Mouse (Mus musculus): ENCODE measurements around the gene Slc35b2.

Gene Slc35b2

DNA sequence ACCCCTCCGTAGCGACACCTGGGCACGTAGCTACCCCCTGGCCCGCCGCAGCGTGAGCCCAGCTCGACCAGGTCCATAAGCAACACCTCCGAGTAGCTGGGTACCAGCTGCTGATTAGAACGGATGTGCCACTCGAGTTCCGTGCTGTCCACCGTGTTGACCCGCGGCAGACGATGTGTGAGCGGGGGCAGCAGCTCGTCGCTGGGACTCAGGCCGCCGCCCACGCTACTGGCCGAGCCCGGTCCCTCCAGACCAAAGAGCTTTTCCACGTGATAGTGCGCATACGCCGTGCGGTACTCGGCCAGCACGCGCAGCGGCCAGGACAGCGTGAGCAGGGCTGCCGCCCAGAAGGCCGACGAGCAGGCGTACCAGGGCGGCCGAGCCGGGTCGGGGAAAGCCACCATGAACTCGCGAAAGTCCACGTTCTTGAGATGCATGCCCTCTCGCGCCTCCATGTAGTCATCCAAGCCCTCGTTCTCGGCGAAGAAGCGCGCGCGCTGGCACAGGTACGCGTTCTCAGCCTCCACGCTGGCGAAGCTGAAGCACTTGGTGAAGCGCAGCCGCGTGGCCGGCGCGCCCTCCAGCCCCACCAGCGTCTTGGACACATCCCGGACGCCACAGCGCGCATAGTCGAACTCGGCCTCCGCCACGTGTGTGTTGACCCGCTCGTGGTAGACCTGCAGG, 18.3 kb upstream of the Slc35b2 start:
- 41% methylated on average over 74 of the region's 74 CpGs for WGBS

DNA sequence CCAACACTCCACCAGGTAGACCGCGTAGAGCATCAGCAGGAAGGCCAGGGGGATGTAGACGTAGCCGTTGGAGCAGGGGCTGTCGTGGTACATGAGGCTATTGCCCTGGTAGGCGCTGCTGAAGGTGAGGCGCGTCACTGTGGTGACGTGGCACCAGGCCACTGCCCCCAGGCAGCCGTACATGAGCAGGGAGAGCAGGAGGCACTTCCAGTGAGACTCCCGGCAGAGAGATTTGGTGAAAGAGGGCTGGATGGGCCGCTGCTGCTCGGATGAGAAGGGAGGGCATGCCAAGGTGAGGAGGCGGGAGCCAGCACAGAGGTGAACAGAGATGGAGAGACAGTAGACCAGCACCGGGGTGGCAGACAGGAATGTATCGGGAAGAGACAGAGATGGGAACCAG, 16.7 kb upstream of the Slc35b2 start:
- WGBS = 72% methylated on average over 16 of the region's 16 CpGs

DNA sequence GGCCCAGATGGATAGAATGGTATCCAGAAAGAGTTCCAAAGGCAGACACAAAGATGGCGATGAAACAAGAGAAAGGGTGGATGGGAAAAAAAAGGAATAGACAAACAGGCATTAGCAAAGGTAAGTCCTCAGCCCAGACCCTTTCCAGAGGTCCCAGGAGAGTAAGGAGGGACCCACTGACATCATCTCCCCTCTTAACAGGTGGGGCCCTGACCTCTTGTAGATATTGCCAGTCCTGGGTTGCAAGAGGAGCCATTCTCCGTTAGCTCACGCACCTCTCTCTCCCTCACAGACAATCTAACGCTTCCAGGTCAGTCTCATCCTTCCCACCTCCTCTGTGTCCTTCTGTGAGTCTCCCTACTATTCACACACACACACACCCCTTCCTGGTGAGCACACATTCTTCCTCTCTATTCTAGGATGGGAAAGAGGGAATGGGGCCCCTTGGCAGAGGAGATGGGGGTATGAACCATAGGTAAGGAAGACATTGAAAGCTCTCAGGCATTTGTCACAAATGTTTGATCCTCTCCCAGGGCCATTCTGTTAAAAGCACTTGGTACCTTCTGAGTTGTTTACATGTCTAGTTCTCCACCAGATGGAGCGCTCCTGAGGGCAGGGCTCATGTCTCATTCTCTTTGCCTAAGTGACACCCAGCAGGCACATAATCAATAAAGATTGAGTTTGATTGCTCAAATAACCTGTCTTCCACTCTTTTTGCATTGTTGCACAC, 16.0 kb upstream of the Slc35b2 start:
- 57% methylated on average over 5 of the region's 5 CpGs for WGBS

DNA sequence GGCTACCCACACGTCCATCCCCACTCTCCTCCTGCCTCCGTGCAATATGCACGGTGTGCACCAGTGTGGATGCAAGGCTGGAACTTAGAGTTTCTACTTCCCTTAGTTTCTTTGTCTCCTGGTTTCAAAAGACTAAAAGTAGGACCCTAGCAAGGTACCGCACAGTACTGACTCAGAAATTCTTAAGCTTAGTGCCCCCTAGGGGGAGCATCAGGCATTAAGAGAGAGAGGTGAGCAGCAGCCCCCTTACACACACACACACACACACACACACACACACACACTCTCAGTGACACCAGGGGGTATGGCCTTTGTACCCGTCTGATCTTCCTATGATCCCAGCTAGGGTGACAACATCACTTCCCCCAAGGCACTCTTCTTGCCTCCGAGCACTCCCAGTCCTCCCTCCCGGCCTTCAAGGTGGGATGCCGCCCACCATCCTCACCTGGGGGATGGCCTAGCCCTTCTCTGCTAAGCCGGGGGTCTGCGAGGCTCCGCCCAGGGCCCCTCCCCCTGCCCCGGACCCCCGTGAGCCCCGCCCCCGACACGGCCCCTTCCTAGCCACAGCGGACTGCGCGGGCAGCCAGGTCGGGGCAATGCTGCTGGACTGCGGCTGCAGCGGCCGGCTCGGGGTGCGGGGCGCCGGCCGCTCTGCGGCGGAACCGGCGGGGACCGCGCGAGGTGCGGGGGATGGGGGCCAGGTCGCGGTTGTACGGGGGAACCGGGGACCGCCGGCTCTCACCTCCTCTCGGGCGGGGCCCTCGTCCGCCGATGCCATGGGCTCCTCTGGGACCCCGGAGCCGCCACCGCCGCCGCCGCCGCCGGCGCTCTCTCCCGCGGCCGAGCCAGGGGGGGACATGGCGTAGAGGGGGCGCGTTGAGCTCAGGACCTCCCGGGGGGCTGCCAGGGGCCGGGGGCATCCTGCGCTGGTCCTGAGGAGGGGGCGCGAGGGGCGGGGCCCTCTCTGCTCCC, 14.8 kb upstream of the Slc35b2 start:
- WGBS = 3% methylated on average over 66 of the region's 68 CpGs

DNA sequence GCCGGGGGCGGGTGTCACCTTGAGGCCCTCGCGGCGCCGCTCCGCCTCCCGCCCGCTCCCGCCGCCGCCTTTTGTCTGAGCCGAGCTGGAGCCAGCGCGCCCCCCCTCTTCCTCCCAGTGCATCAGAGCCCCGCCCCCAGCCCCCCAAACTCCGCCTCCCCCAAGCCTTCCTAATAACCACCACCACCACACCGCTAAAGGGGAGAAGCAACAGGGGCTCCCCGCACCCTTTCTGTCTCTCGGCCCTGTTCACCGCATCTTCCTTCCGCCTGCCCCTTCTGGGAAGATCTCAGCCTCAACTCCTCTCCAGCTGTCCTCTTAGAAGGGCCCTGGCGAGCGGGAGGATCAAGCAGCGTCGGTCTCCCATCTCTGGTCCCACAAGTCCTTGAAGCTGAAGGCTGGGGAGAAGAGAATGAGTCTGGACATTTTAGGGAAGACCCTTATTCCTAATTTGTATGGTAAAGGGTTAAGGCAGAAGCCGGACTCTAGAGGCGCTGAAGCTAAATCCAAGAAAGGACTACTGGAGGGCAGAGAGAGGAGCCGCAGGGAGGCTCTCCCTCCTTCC, 14.0 kb upstream of the Slc35b2 start, which contains the start of gene Tmem151b:
TSS of gene Tmem151b (minus strand) at position 61 of the 565 bp plus-strand sequence.
- under 1% methylated on average over 15 of the region's 29 CpGs for WGBS

DNA sequence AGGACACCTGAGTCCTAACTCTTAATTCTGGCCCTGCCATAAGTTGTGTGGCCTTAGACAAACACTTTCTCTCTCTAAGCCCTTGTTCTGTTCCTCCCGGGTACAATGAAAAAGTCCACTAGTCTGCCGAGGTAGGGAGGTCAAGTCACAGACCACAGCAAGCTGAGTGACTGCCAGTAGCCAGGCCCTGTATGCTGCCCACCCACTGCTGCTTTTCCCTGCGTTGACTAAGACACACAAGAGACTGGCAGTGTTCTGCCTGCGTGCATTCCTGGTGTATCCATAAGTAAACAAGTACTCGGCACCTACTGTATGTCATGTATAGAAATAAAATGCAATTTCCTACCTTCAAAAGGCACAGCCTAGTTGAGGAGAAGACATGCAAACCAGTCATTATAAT, 13.4 kb upstream of the Slc35b2 start:
- WGBS = 19% methylated on average over 5 of the region's 5 CpGs

DNA sequence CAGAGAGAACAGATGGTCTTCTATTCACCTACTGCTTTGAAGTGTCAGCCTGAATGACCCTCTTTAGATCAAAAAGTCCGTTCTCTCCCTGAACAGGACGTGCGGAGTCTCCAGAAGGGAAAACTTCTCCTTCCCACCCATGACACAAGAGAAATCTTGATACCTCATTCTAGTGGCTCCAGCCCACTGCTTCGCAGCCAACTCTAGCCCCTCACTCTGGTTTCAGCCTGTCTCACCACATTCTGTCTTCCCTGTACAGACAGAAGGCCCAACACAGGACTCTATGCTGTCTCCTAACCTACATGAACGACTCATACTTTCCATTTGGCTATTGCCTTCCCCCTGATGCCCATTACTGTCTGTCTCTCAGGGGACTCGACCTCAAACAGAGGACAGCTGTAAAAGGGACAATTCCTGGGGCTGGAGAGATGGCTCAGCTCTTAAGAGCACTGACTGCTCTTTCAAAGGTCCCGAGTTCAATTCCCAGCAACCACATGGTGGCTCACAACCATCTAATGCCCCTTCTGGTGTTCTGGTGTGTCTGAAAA, 12.4 kb upstream of the Slc35b2 start:
- 67% methylated on average over 7 of the region's 7 CpGs for WGBS

DNA sequence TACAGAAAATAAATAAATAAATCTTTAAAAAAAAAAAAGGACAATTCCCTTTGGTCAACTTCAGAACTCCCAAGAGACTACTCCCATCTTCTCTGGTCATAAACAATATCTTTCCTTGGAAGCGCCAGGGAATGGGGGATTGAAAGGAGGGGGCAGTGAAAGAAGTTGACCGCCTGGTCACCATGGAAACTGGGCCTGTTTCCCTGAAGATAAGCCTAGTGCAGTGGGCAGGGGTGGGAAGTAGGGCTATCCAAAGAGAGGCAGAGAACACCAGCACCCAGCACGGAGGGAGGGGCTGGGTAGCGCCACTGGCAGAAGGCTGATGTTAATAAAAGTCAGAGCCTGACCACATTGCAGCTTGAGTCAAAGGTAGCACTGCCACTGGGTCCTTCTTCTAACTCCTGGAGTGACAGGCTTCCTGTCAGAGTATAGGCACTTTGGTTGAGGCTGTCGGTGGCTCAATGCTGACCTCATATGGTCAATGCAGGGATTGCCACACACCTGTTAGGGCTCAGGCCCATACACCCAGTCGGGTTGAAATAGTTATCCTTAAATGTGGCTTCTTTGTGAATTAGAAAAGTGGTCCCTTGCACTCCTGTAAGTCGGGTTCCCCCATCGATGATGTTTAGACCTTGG, 11.7 kb upstream of the Slc35b2 start:
- 3% methylated on average over 8 of the region's 8 CpGs for WGBS

DNA sequence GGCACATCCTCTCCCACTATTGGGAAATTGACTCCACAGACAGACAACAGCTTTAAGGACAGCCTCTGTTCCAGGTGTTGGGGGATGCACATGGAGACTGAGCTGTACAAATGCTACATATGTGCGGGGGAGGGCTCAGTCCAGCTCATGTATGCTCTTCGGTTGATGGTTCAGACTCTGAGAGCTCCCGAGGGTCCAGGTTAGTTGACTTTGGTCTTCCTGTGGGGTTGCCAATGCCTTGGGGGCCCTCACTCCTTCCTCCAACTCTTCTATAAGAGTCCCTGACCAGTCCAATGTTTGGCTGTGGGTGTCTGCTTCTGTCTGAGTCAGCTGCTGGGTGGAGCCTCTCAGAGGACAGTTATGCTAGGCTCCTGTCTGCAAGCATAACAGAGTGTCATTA, 10.6 kb upstream of the Slc35b2 start:
- WGBS = 72% methylated on average over 3 of the region's 3 CpGs

DNA sequence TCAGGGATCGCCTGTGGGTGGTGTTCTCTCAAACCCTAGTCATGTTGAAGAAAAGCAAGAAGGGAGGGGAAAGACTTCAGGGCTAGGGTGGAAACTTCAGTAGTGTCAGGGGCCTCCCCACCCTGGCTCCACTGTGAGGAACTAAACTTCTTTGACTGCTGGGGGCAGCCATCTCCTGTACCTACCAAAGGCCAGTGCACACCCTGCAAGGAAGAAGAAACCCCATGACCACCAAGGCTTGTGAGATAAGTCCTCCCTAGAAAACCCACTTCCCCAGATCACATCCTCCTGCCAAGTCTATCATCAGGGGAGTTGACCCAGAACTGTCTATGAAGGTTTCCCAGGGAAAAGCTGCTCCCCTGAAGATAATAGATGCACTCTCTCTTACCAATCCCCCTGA, 9.3 kb upstream of the Slc35b2 start:
- WGBS = 59% methylated on average over 1 of the region's 1 CpGs

DNA sequence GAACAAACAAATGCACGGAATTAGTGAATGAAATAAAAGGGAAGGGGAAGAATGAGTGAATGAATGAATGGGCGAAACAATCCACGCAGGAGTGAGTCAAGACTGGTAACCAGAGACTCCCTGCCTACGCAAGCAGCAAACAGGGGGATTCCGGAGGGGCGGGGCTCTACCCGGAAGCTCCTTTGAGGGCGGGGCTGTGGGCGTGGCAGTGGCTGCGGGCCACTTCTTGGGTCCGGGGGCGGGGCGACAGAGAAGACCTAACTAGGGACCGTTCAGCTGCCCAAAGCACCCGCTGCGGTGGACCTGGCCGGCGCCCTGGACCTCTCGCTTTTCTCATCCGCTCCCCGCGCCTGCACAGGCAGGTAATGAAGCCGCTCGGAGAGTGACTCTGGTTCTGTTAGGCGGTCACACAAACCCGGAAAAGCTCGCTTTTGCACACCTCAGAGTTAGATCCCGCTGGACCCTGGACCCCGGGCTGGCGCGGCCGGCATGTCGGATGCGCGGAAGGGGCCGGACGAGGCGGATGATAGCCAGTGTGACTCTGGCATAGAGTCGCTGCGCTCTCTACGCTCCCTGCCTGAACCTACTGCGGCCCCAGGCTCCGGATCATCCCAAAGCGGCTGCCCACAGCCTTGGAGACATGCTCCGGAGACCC, 8.1 kb upstream of the Slc35b2 start, which contains the start of gene Nfkbie:
TSS of gene Nfkbie (plus strand) at position 252 of the 655 bp plus-strand sequence.
- under 1% methylated on average over 45 of the region's 45 CpGs for WGBS

DNA sequence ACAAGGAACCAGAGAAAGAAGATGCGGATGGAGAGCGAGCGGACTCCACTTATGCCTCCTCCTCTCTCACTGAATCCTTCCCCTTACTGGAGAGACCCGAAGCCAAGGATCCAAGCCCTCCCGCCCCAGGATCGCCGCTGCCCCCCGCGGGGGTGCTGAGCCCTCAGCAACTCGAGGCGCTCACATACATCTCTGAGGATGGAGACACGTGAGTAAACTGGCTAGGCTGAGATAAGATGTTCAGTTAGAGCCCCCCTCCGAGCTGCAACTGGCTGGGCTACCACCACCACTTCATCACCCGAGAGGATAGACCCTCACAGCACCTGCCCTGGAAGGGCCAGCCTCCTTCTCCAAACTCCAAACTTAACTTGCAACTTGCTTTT, 7.6 kb upstream of the Slc35b2 start:
- WGBS = 4% methylated on average over 14 of the region's 14 CpGs

DNA sequence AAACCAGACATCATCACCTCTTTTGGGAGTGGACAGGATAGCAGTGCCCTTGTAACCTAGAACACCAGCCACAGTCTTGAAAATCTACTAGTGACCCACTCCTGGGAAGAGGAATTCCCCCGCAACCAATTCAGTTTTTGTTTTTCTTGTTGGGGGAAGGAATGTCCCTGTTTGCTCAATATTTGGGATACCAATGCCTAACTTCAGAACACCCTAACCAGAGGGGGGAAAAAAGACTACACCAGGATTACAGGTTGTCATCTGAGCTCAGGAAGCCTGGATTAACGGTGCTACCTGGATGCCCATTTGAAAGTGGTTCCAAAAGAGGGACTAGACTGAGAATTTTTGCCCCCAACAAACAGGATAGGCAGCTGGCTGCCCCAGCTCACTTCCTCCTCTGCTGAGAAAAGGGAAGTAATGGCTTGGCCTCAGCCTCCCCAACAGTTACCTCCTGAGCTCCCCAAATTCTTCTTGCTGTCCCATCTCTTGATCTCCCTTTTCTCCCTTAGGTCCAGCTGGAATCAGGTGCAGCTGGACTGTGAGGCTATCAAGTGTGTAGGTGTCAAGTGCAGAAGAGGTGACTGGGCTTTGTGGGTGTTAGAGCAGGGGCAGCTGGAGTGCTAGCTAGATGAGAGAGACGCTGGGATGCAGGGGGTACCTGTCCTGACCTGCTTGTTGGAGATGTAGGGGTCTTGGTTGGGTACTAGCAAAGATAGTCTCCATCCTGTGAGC, 7.0 kb upstream of the Slc35b2 start:
- WGBS = 77% methylated on average over 3 of the region's 3 CpGs

DNA sequence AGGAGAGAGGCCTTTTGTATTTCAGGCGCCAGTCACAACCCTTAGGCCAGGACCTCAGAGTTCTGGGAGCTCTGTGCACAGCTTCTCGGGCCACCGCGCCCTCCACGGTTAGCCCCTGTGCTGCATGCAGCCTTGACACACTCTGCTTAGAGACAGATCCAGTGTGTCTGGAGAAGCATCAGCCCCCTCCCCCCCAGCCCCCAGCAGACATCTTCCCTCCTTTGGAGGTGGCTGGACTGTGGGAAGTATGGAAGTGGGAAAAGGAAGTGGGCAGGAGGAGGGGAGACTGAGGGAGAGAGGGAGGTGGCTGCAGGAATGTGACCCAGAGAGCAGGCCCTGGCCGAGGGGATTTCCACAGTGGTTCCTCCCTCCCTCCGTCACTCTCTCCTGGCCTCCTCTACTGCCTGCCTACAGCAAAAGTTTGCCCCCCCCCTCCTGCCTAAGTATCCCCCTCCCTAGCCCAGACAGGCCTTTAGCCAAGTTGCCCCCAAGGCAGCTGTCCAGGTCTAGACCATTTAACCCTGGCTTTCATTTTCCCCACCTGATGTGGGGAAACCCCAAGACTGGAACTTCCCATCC, 6.3 kb upstream of the Slc35b2 start:
- WGBS = 79% methylated on average over 7 of the region's 7 CpGs

DNA sequence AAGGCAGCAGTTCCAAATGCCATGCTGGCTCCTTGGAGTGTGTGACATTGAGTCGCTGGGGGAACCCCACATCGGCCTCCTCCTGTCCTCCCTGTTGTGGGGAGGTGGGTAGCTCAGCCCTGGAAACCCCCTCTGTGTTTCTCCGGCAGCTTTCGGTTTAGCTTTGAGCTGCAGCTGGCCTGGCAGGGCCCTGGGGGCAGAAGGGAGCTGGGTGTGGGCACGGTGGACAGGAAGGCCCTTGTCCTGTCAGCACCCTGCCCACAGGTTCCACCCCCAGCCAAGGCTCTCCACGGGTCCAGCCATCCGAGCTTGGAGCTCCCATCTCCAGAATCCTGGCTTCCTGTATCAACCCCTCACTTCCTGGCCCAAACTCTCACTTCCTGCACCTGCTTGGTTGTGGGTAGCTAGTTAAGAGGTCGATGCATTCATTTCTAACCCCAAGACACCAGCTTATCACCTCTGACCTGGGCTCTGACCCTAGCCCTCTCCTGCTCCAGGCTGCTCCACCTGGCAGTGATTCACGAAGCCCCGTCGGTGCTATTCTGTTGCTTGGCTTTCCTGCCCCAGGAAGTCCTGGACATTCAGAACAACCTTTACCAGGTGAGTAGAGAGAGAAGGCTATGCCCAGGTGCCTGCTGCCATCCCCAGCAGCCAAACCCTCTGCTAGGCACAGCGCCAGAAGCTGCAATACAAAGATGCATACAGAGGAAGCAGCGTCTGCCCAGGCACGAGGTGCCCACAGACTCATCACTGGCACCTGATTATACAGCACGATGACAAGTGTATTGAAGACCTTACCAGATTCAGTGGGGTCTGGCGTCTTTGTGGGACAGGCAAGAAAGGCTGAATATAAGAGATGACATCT, 5.4 kb upstream of the Slc35b2 start:
- WGBS = 63% methylated on average over 16 of the region's 16 CpGs

DNA sequence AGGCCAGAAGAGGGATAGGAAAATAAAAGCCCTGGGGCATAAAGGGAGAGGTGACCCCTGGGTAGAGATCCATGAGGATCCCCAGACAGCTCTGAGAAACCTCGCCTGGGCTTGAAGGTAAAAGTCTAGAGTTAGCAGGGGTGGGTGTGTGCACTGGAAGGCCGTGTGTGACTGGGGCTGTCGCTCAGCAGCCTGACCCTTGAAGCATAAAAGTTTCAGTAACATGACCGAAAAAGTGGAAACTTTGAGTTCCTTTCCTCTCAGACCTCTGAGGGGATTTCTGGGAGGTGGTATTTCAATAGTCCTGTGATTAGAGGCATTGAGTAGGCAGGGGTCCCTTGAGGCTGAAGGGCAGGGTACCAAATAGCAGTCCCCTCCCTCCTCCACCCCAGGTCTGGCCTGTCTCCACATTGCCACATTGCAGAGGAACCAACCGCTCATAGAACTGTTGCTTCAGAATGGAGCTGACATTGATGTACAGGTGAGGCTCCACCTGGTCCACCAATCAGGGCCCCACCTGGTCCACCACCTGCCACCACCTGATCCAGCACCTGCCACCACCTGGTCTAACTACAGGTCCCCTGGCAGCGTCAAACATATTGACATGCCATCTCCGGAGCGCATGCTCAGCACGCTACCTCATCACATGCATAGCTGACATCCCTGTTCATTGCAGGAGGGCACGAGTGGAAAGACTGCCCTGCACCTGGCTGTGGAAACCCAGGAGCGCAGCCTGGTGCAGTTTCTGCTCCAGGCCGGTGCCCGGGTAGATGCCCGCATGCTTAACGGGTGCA, 3.7 kb upstream of the Slc35b2 start:
- WGBS = 95% methylated on average over 15 of the region's 15 CpGs

DNA sequence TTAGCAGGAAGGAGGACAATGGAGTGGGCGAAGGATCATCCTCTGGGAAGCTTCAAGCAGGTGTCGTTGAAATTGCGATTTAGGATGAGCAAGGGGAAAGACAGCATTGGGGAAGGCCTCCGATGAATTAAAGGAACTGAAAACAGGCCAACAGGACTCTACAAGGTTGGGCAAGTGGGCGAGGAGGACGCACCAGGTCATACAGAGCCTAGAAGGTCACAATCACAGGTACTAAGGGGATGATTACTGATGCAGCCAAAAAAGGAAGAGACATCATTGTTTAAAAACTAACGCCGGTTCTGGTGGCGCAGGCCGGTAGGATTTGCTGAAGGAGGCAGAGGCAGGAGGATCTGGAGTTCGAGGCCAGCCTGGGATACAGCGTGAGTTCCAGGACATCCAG, 458 bp upstream of the Slc35b2 start:
- WGBS = 77% methylated on average over 12 of the region's 12 CpGs
